Mouse (Mus musculus) left cerebral cortex, adult 18-20 months (tissue): ENCODE results near the gene Kdm4d. TPM values are rescaled to one million over a fixed set of nuclear protein-coding genes. Genes with fewer than 3 reads are reported as not detected.
"Not testable (repeated sequence)": the region's sequence is repeated elsewhere in the genome, so short reads cannot be mapped to it uniquely, and the experiment has no call there.

Experiments
- DNase-seq, 2 experiments: peaks; one replicate each; pipeline ENCODE4 v3.0.0; 2021 to 2022; ENCODE audit warnings: low spot score in 2 of 2, mixed read lengths in 1 of 2
- total RNA-seq, 2 experiments: library from RNA; stranded (reverse); gene quantifications; 2 replicates each; pipeline ENCODE4 v1.2.3; 2021

Gene Kdm4d
- total RNA-seq, 2 experiments from 2014 or later: 1.5 to 1.9 TPM

- DNase-seq: no peak
Measured at GRCm38 (mm10) chr9:14456320-14456719, 44.0 kb downstream of the Kdm4d start.

GRCm38 (mm10) chr9:14451120-14451519 is 49.2 kb downstream of the Kdm4d start:
- peak in 1 of 2 experiments; percentile 6 for DNase-seq

- DNase-seq: not testable (repeated sequence)
Measured at GRCm38 (mm10) chr9:14447086-14447485, 53.2 kb downstream of the Kdm4d start.

- DNase-seq: no peak
Measured at GRCm38 (mm10) chr9:14440347-14440746, 59.9 kb downstream of the Kdm4d start.

GRCm38 (mm10) chr9:14433252-14433939 is 66.9 kb downstream of the Kdm4d start:
- no peak for DNase-seq

Other genes starting within 250 kb of the Kdm4d start
- gene Sesn3, start 225.4 kb downstream of the Kdm4d start, total RNA-seq: 100 to 1,000 TPM; 109 to 141 TPM
- gene Endod1, start 119.0 kb downstream of the Kdm4d start, total RNA-seq: 10 to 100 TPM; 74.3 TPM
- gene Cwc15, start 135 bp upstream of the Kdm4d start, total RNA-seq: 10 to 100 TPM; 81.9 to 84.9 TPM
- gene Amotl1, start 144.6 kb upstream of the Kdm4d start, total RNA-seq: 10 to 100 TPM; 18.3 to 19.8 TPM
- gene Piwil4, start 240.3 kb upstream of the Kdm4d start, total RNA-seq: not detected